Mouse (Mus musculus): ENCODE results near the gene Rps6kc1. TPM values are rescaled to one million over a fixed set of nuclear protein-coding genes. Genes with fewer than 3 reads are reported as not detected.

The Rps6kc1 gene
- polyA plus RNA-seq, 1 experiment: 7.4 TPM

- no peak for TF ChIP-seq CTCF (IDR thresholded peaks at IDR 0.05; ENCODE audit: borderline replicate concordance, control insufficient read depth, extremely low read depth, insufficient read depth, low read length, poor library complexity)
- no peak for TF ChIP-seq POLR2A (IDR thresholded peaks at IDR 0.05; ENCODE audit: control insufficient read depth, extremely low read depth, insufficient read depth, low read length, poor library complexity)
- no peak for DNase-seq
- no peaks in the 10 kb centered on the region for H3K36me3 ChIP-seq (ENCODE audit: control insufficient read depth, insufficient read depth, low read length)
- no peaks in the 10 kb centered on the region for H3K4me1 ChIP-seq (replicated peaks; ENCODE audit: control insufficient read depth, insufficient read depth, low read length)
- no peak overlapping the region for H3K27ac ChIP-seq (ENCODE audit: control insufficient read depth, insufficient read depth, low read length)
- no peaks in the 10 kb centered on the region for H3K27me3 ChIP-seq (ENCODE audit: control insufficient read depth, insufficient read depth, low read length)
- H3K4me3 ChIP-seq (ENCODE audit: control insufficient read depth, insufficient read depth, low read length): no peak overlapping the region
- 89% methylated on average over 29 of the region's 29 CpGs for WGBS
These were observed 220.9 kb downstream of the Rps6kc1 start for GRCm38 (mm10) chr1:190690528-190691262.

GRCm38 (mm10) chr1:190683060-190683459 is 228.5 kb downstream of the Rps6kc1 start:
- no peak overlapping the region for H3K27ac ChIP-seq (ENCODE audit: control insufficient read depth, insufficient read depth, low read length)
- WGBS: 94% methylated on average over 7 of the region's 7 CpGs
- TF ChIP-seq POLR2A (IDR thresholded peaks at IDR 0.05; ENCODE audit: control insufficient read depth, extremely low read depth, insufficient read depth, low read length, poor library complexity): no peak
- no peaks in the 10 kb centered on the region for H3K4me1 ChIP-seq (replicated peaks; ENCODE audit: control insufficient read depth, insufficient read depth, low read length)
- no peak overlapping the region for H3K4me3 ChIP-seq (ENCODE audit: control insufficient read depth, insufficient read depth, low read length)
- DNase-seq: no peak
- no peaks in the 10 kb centered on the region for H3K27me3 ChIP-seq (ENCODE audit: control insufficient read depth, insufficient read depth, low read length)
- no peaks in the 10 kb centered on the region for H3K36me3 ChIP-seq (ENCODE audit: control insufficient read depth, insufficient read depth, low read length)

- H3K27ac ChIP-seq (ENCODE audit: control insufficient read depth, insufficient read depth, low read length): no peak overlapping the region
- H3K4me3 ChIP-seq (ENCODE audit: control insufficient read depth, insufficient read depth, low read length): no peak overlapping the region
- H3K36me3 ChIP-seq (ENCODE audit: control insufficient read depth, insufficient read depth, low read length): no peaks in the 10 kb centered on the region
- no peaks in the 10 kb centered on the region for H3K27me3 ChIP-seq (ENCODE audit: control insufficient read depth, insufficient read depth, low read length)
- TF ChIP-seq POLR2A (IDR thresholded peaks at IDR 0.05; ENCODE audit: control insufficient read depth, extremely low read depth, insufficient read depth, low read length, poor library complexity): no peak
- no peak for TF ChIP-seq CTCF (IDR thresholded peaks at IDR 0.05; ENCODE audit: borderline replicate concordance, control insufficient read depth, extremely low read depth, insufficient read depth, low read length, poor library complexity)
- WGBS: 83% methylated on average over 25 of the region's 25 CpGs
- H3K4me1 ChIP-seq (replicated peaks; ENCODE audit: control insufficient read depth, insufficient read depth, low read length): no peaks in the 10 kb centered on the region
- no peak for DNase-seq
These were observed 229.3 kb downstream of the Rps6kc1 start for GRCm38 (mm10) chr1:190682021-190682926.

- TF ChIP-seq CTCF (IDR thresholded peaks at IDR 0.05; ENCODE audit: borderline replicate concordance, control insufficient read depth, extremely low read depth, insufficient read depth, low read length, poor library complexity) (no peak), POLR2A (IDR thresholded peaks at IDR 0.05; ENCODE audit: control insufficient read depth, extremely low read depth, insufficient read depth, low read length, poor library complexity) (no peak)
- no peaks in the 10 kb centered on the region for H3K36me3 ChIP-seq (ENCODE audit: control insufficient read depth, insufficient read depth, low read length)
- no peak overlapping the region for H3K4me3 ChIP-seq (ENCODE audit: control insufficient read depth, insufficient read depth, low read length)
- no peak for DNase-seq
- WGBS: 81% methylated on average over 3 of the region's 3 CpGs
- H3K27ac ChIP-seq (ENCODE audit: control insufficient read depth, insufficient read depth, low read length): no peak overlapping the region
- H3K27me3 ChIP-seq (ENCODE audit: control insufficient read depth, insufficient read depth, low read length): no peaks in the 10 kb centered on the region
- no peaks in the 10 kb centered on the region for H3K4me1 ChIP-seq (replicated peaks; ENCODE audit: control insufficient read depth, insufficient read depth, low read length)
These were observed 236.1 kb downstream of the Rps6kc1 start for GRCm38 (mm10) chr1:190675455-190675854.

GRCm38 (mm10) chr1:190669099-190669498 is 242.5 kb downstream of the Rps6kc1 start:
- DNase-seq: no peak
- Histone ChIP-seq H3K27ac (ENCODE audit: control insufficient read depth, insufficient read depth, low read length) (no peak overlapping the region), H3K4me3 (ENCODE audit: control insufficient read depth, insufficient read depth, low read length) (no peak overlapping the region), H3K36me3 (ENCODE audit: control insufficient read depth, insufficient read depth, low read length) (no peaks in the 10 kb centered on the region), H3K4me1 (replicated peaks; ENCODE audit: control insufficient read depth, insufficient read depth, low read length) (no peaks in the 10 kb centered on the region), H3K27me3 (ENCODE audit: control insufficient read depth, insufficient read depth, low read length) (no peaks in the 10 kb centered on the region)
- TF ChIP-seq CTCF (IDR thresholded peaks at IDR 0.05; ENCODE audit: borderline replicate concordance, control insufficient read depth, extremely low read depth, insufficient read depth, low read length, poor library complexity) (no peak), POLR2A (IDR thresholded peaks at IDR 0.05; ENCODE audit: control insufficient read depth, extremely low read depth, insufficient read depth, low read length, poor library complexity) (no peak)
- 80% methylated on average over 10 of the region's 10 CpGs for WGBS

GRCm38 (mm10) chr1:190667821-190668220 is 243.7 kb downstream of the Rps6kc1 start:
- WGBS: 97% methylated on average over 11 of the region's 11 CpGs
- Histone ChIP-seq H3K27ac (ENCODE audit: control insufficient read depth, insufficient read depth, low read length) (no peak overlapping the region), H3K4me1 (replicated peaks; ENCODE audit: control insufficient read depth, insufficient read depth, low read length) (no peaks in the 10 kb centered on the region), H3K36me3 (ENCODE audit: control insufficient read depth, insufficient read depth, low read length) (no peaks in the 10 kb centered on the region), H3K27me3 (ENCODE audit: control insufficient read depth, insufficient read depth, low read length) (no peaks in the 10 kb centered on the region), H3K4me3 (ENCODE audit: control insufficient read depth, insufficient read depth, low read length) (no peak overlapping the region)
- no peak for DNase-seq
- TF ChIP-seq POLR2A (IDR thresholded peaks at IDR 0.05; ENCODE audit: control insufficient read depth, extremely low read depth, insufficient read depth, low read length, poor library complexity) (no peak), CTCF (IDR thresholded peaks at IDR 0.05; ENCODE audit: borderline replicate concordance, control insufficient read depth, extremely low read depth, insufficient read depth, low read length, poor library complexity) (no peak)

Measured in thymus, adult 2 months (tissue).